Mouse (Mus musculus): ENCODE results near the gene Pld6. TPM values are rescaled to one million over a fixed set of nuclear protein-coding genes. Genes with fewer than 3 reads are reported as not detected.
A peak's percentile ranks its signal among the peaks of the same experiment; 100 is the strongest.

The Pld6 gene
- polyA plus RNA-seq, 1 experiment = 0.02 TPM

DNA sequence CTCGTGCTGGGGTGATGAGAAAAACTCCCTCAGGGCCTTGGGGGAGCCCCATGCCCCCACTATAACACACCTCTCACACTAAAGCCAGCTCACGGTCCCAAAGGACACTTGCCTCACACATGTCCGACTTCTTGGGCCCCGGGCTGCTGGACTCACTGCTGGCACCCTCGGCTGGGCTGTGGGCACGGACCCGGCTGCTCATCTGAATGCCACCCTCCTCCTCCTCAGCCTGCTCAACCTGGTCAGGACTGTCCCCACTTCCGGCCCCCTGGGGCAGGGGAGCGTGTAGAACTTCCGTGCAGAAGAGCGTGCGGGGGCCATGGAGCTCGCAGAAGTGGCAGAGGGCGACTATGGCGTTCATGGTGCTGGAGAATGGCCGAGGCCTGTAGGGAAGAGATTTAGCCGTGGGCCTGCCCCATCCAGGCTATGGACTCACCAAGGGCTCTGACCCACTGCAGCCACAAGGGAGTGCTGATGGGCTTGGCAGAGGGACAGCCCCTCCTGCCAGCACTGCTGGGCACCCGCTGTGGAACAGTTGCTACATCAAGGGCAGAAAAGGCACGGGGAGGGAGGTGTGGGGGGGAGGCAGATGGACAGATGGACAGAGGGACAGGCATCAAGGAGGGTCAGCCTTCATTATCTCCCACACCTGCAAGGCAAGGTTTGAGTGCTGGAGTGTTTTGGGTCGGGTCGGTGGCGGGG lies 17.1 kb upstream of the Pld6 start:
- peaks cover 17% of the 10 kb centered on the region for H3K36me3 ChIP-seq (ENCODE audit: control insufficient read depth, insufficient read depth)
- TF ChIP-seq MYOD1 (IDR thresholded peaks at IDR 0.05; ENCODE audit: control insufficient read depth in 1 of 3, insufficient read length in 2 of 3, low read depth in 2 of 3) = peak in 1 of 3 experiments; percentile 70
- no peak for TF ChIP-seq POLR2AphosphoS2 (IDR thresholded peaks at IDR 0.05; ENCODE audit: insufficient read length, low read depth)
- TF ChIP-seq MYOG (IDR thresholded peaks at IDR 0.05; ENCODE audit: control insufficient read depth in 1 of 3, insufficient read depth in 1 of 3, insufficient read length in 2 of 3, low read depth in 2 of 3) = peak in 2 of 3 experiments; percentile 49 to 83
- no peaks in the 10 kb centered on the region for H3K27me3 ChIP-seq (ENCODE audit: control insufficient read depth, insufficient read depth, insufficient read length)
- no peak overlapping the region for H3ac ChIP-seq (ENCODE audit: control insufficient read depth, insufficient read length)
- peaks cover 25% of the 10 kb centered on the region for H3K79me2 ChIP-seq (ENCODE audit: control insufficient read depth, insufficient read depth)
- no peak overlapping the region for H3K4me2 ChIP-seq (ENCODE audit: low read depth)
- no peak overlapping the region for H3K4me3 ChIP-seq

DNA sequence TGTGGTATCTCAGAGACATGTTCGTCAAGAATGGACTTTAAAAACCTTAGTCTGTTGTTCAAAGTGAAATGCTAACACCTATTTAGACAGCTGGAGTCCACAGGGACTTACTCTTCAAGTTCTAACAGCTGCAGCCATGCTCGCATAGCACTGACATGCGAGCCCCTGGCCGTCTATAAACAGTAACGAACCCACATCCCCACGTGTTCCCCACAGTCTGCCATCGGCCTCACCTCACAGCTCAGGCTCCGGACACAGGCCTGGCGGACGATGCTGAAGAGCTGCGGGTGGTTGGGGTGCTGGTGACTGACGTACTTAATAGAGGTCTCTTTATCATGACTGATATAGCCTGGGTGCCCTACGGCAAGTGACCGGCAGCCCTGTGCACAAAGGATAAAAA lies 16.1 kb upstream of the Pld6 start:
- no peak overlapping the region for H3K4me3 ChIP-seq
- peaks cover 21% of the 10 kb centered on the region for H3K36me3 ChIP-seq (ENCODE audit: control insufficient read depth, insufficient read depth)
- peak in 1 of 3 experiments; percentile 15 for TF ChIP-seq MYOG (IDR thresholded peaks at IDR 0.05; ENCODE audit: control insufficient read depth in 1 of 3, insufficient read depth in 1 of 3, insufficient read length in 2 of 3, low read depth in 2 of 3)
- TF ChIP-seq POLR2AphosphoS2 (IDR thresholded peaks at IDR 0.05; ENCODE audit: insufficient read length, low read depth) = no peak
- no peak for TF ChIP-seq TCF12 (IDR thresholded peaks at IDR 0.05; ENCODE audit: insufficient read depth, poor library complexity, severe bottlenecking)
- TF ChIP-seq POLR2A (IDR thresholded peaks at IDR 0.05; ENCODE audit: insufficient read length, low read depth) = no peak
- TF ChIP-seq USF1 (IDR thresholded peaks at IDR 0.05; ENCODE audit: low read depth) = no peak
- TF ChIP-seq E2F4 (IDR thresholded peaks at IDR 0.05; ENCODE audit: insufficient read depth) = no peak
- TF ChIP-seq CEBPB (IDR thresholded peaks at IDR 0.05; ENCODE audit: insufficient read depth, poor library complexity, severe bottlenecking) = no peak
- peak in 1 of 3 experiments; percentile 9 for TF ChIP-seq MYOD1 (IDR thresholded peaks at IDR 0.05; ENCODE audit: control insufficient read depth in 1 of 3, insufficient read length in 2 of 3, low read depth in 2 of 3)
- TF ChIP-seq SRF (IDR thresholded peaks at IDR 0.05; ENCODE audit: control insufficient read depth, insufficient read length, low read depth) = no peak
- no peak overlapping the region for H3ac ChIP-seq (ENCODE audit: control insufficient read depth, insufficient read length)
- H3K4me2 ChIP-seq (ENCODE audit: low read depth) = no peak overlapping the region
- H3K27me3 ChIP-seq (ENCODE audit: control insufficient read depth, insufficient read depth, insufficient read length) = no peaks in the 10 kb centered on the region
- H3K79me2 ChIP-seq (ENCODE audit: control insufficient read depth, insufficient read depth) = peaks cover 15% of the 10 kb centered on the region

- Histone ChIP-seq H3K79me2 (ENCODE audit: control insufficient read depth, insufficient read depth) (peaks cover 2% of the 10 kb centered on the region), H3K4me2 (ENCODE audit: low read depth) (no peak overlapping the region), H3K36me3 (ENCODE audit: control insufficient read depth, insufficient read depth) (peaks cover 32% of the 10 kb centered on the region), H3ac (ENCODE audit: control insufficient read depth, insufficient read length) (no peak overlapping the region), H3K4me3 (no peak overlapping the region), H3K27me3 (ENCODE audit: control insufficient read depth, insufficient read depth, insufficient read length) (no peaks in the 10 kb centered on the region)
- no peak for TF ChIP-seq E2F4 (IDR thresholded peaks at IDR 0.05; ENCODE audit: insufficient read depth)
- TF ChIP-seq SRF (IDR thresholded peaks at IDR 0.05; ENCODE audit: control insufficient read depth, insufficient read length, low read depth) = no peak
- TF ChIP-seq MAX (IDR thresholded peaks at IDR 0.05; ENCODE audit: low read depth) = no peak
- TF ChIP-seq TCF12 (IDR thresholded peaks at IDR 0.05; ENCODE audit: insufficient read depth, poor library complexity, severe bottlenecking) = no peak
- no peak for TF ChIP-seq MYOD1 (IDR thresholded peaks at IDR 0.05; ENCODE audit: control insufficient read depth in 1 of 3, insufficient read length in 2 of 3, low read depth in 2 of 3)
These were observed 14.4 kb upstream of the Pld6 start for GRCm38 (mm10) chr11:59801881-59802280.

GRCm38 (mm10) chr11:59800412-59800811 lies 13.0 kb upstream of the Pld6 start:
- Histone ChIP-seq H3K4me3 (no peak overlapping the region), H3K4me2 (ENCODE audit: low read depth) (no peak overlapping the region), H3K27me3 (ENCODE audit: control insufficient read depth, insufficient read depth, insufficient read length) (no peaks in the 10 kb centered on the region), H3ac (ENCODE audit: control insufficient read depth, insufficient read length) (no peak overlapping the region), H3K36me3 (ENCODE audit: control insufficient read depth, insufficient read depth) (peaks cover 37% of the 10 kb centered on the region), H3K79me2 (ENCODE audit: control insufficient read depth, insufficient read depth) (no peaks in the 10 kb centered on the region)
- TF ChIP-seq POLR2AphosphoS2 (IDR thresholded peaks at IDR 0.05; ENCODE audit: insufficient read length, low read depth) (no peak), SRF (IDR thresholded peaks at IDR 0.05; ENCODE audit: control insufficient read depth, insufficient read length, low read depth) (no peak), REST (IDR thresholded peaks at IDR 0.05; ENCODE audit: insufficient read depth, insufficient read length) (no peak), USF1 (IDR thresholded peaks at IDR 0.05; ENCODE audit: low read depth) (no peak)

DNA sequence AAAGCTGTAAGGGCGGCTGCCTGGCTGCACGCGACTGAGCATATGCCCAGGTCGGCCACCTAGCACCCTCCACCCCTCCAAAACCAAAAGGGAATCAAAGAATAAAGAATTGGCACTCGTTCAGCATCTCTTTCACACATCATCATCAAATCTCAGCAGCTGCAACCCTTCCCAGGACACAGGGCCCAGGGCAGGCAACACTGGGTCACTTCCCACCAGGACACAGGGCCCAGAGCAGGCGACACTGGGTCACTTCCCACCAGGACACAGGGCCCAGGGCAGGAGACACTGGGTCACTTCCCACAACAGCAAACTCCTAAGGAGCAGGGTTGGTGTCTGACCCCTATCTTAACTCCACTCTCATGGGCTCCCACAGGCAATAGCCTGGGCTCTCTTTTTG lies 5.9 kb upstream of the Pld6 start:
- Histone ChIP-seq H3ac (ENCODE audit: control insufficient read depth, insufficient read length) (no peak overlapping the region), H3K4me2 (ENCODE audit: low read depth) (no peak overlapping the region), H3K36me3 (ENCODE audit: control insufficient read depth, insufficient read depth) (peaks cover 14% of the 10 kb centered on the region), H3K4me3 (no peak overlapping the region), H3K79me2 (ENCODE audit: control insufficient read depth, insufficient read depth) (no peaks in the 10 kb centered on the region), H3K27me3 (ENCODE audit: control insufficient read depth, insufficient read depth, insufficient read length) (no peaks in the 10 kb centered on the region)
- no peak for TF ChIP-seq REST (IDR thresholded peaks at IDR 0.05; ENCODE audit: insufficient read depth, insufficient read length)
- TF ChIP-seq POLR2A (IDR thresholded peaks at IDR 0.05; ENCODE audit: insufficient read length, low read depth) = no peak
- TF ChIP-seq USF1 (IDR thresholded peaks at IDR 0.05; ENCODE audit: low read depth) = no peak
- TF ChIP-seq MYOG (IDR thresholded peaks at IDR 0.05; ENCODE audit: control insufficient read depth in 1 of 3, insufficient read depth in 1 of 3, insufficient read length in 2 of 3, low read depth in 2 of 3) = no peak
- TF ChIP-seq SRF (IDR thresholded peaks at IDR 0.05; ENCODE audit: control insufficient read depth, insufficient read length, low read depth) = no peak
